Mouse (Mus musculus): ENCODE measurements around the gene Clpx. TPM values are rescaled to one million over a fixed set of nuclear protein-coding genes. Genes with fewer than 3 reads are reported as not detected.

Clpx gene
- total and polyA plus RNA-seq, 3 experiments: 32.4 to 38.8 TPM; not detected in 1

DNA sequence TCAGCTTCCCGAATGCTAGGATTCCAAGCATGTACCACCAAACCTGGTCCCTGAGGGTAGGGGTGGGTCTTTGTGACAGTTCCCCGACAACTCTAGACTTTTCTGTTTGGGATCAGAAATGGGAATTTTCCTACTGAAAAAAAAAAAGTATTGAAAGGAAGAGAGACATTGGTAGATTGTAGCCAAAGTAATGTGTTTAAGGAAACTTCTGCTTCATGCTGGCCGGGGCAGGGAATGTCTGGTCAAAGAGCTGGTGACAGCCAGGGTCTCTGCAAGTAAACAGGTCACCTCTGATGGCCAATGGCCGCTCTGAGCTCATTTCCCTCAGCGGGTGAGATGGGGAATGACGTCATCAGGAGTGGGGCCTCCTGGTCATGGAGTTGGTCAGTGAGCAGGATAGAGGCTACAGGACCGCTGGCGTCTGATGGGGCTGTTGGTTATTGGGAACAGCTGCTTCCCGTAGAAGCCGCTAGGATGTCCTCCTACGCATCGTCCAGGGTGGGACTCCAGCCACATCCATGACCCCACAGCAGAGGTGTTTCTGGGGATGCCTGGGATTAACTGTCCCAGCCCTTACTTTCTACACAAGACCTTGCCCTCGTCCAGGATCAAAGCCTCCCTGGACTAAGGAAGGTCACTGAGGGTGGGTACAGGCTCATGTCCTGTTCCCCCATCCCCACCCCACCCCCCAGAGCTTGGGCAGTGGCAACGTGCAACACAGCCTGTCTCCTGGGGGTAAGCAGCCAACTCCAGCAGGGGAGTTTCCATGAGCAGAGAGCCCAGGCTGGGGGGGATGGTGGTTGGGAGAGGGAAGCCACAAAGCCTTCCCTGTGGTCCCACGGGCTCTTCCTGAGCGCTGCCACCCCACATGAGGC, 46.3 kb upstream of the Clpx start:
- Histone ChIP-seq H3K27me3 (ENCODE audit: control insufficient read depth in 1 of 2, insufficient read depth in 2 of 2, low read length in 2 of 2) (peaks cover 4 to 7% of the 10 kb centered on the region in 2 experiments), H3K4me1 (ENCODE audit: control insufficient read depth in 1 of 2, insufficient read depth in 2 of 2, low read length in 2 of 2) (no peaks in the 10 kb centered on the region), H3K4me3 (ENCODE audit: control insufficient read depth in 1 of 2, insufficient read depth in 1 of 2, low read depth in 2 of 2, low read length in 2 of 2) (no peak overlapping the region), H3K36me3 (ENCODE audit: control insufficient read depth in 1 of 2, insufficient read depth in 2 of 2, low read length in 2 of 2) (no peaks in the 10 kb centered on the region), H3K9ac (ENCODE audit: control insufficient read depth, low read depth, low read length, poor library complexity, severe bottlenecking) (no peak overlapping the region), H3K9me3 (replicated peaks; ENCODE audit: insufficient read depth, low read length) (no peaks in the 10 kb centered on the region), H3K79me2 (ENCODE audit: control insufficient read depth, insufficient read depth, low read length, poor library complexity) (no peaks in the 10 kb centered on the region), H3K27ac (ENCODE audit: control insufficient read depth, low read depth, low read length) (no peak overlapping the region)
- no peak for DNase-seq (ENCODE audit: low read depth, low spot score)
- TF ChIP-seq MXI1 (IDR thresholded peaks at IDR 0.05; ENCODE audit: low read depth, low read length): no peak
- no peak for TF ChIP-seq UBTF (IDR thresholded peaks at IDR 0.05; ENCODE audit: borderline replicate concordance, insufficient read depth, low read depth, low read length)
- no peak for TF ChIP-seq ZNF384 (IDR thresholded peaks at IDR 0.05; ENCODE audit: low read depth, low read length)
- TF ChIP-seq CTCF (IDR thresholded peaks at IDR 0.05 in 2 of 3, conservative IDR thresholded peaks at IDR 0.05 in 1 of 3; ENCODE audit: control insufficient read depth in 1 of 3, insufficient read depth in 1 of 3, low read depth in 2 of 3, low read length in 3 of 3, poor library complexity in 1 of 3, severe bottlenecking in 1 of 3): no peak
- TF ChIP-seq RCOR1 (IDR thresholded peaks at IDR 0.05; ENCODE audit: low read depth, low read length): no peak
- TF ChIP-seq MEF2A (IDR thresholded peaks at IDR 0.05; ENCODE audit: extremely low read depth, insufficient replicate concordance, low read depth, low read length, poor library complexity, severe bottlenecking): no peak
- no peak for TF ChIP-seq TAL1 (IDR thresholded peaks at IDR 0.05; ENCODE audit: low read length)
- TF ChIP-seq ZKSCAN1 (IDR thresholded peaks at IDR 0.05; ENCODE audit: low read depth, low read length): no peak
- no peak for TF ChIP-seq ELF1 (IDR thresholded peaks at IDR 0.05; ENCODE audit: low read depth, low read length)
- no peak for TF ChIP-seq USF2 (IDR thresholded peaks at IDR 0.05; ENCODE audit: borderline replicate concordance in 1 of 2, insufficient read depth in 1 of 2, low read depth in 1 of 2, low read length in 2 of 2)
- TF ChIP-seq HCFC1 (IDR thresholded peaks at IDR 0.05; ENCODE audit: low read depth, low read length): no peak
- TF ChIP-seq POLR2A (IDR thresholded peaks at IDR 0.05; ENCODE audit: control insufficient read depth in 1 of 2, insufficient read depth in 1 of 2, low read depth in 1 of 2, low read length in 2 of 2, poor library complexity in 1 of 2): no peak
- TF ChIP-seq GATA1 (IDR thresholded peaks at IDR 0.05; ENCODE audit: low read depth, low read length): no peak

DNA sequence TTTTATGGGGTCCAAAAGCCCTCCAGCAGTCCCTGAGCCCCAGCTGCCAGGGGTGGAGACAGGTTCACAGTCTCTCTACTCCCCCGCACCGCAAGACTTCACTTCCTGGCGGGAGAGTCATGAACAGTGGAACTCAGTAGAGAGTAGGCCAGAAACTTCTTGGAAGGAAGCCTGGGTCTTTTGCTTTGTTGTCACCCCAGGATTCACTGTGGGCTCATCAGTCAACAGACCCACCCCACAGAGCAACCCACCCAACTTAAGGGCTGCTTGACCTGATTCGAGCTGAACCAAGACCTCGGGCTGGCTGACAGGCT, 45.7 kb upstream of the Clpx start:
- TF ChIP-seq CHD1 (IDR thresholded peaks at IDR 0.05; ENCODE audit: low read depth, low read length) (no peak), ELF1 (IDR thresholded peaks at IDR 0.05; ENCODE audit: low read depth, low read length) (no peak), KAT2A (conservative IDR thresholded peaks at IDR 0.05; ENCODE audit: low read depth, low read length) (no peak), SMC3 (IDR thresholded peaks at IDR 0.05; ENCODE audit: low read depth, low read length) (no peak)
- H3K4me3 ChIP-seq (ENCODE audit: control insufficient read depth in 1 of 2, insufficient read depth in 1 of 2, low read depth in 2 of 2, low read length in 2 of 2): no peak overlapping the region

More for the DNA sequence above, 45.7 kb upstream of the Clpx start:
- Histone ChIP-seq H3K4me1 (ENCODE audit: control insufficient read depth in 1 of 2, insufficient read depth in 2 of 2, low read length in 2 of 2) (no peaks in the 10 kb centered on the region), H3K79me2 (ENCODE audit: control insufficient read depth, insufficient read depth, low read length, poor library complexity) (no peaks in the 10 kb centered on the region), H3K36me3 (ENCODE audit: control insufficient read depth in 1 of 2, insufficient read depth in 2 of 2, low read length in 2 of 2) (no peaks in the 10 kb centered on the region), H3K27me3 (ENCODE audit: control insufficient read depth in 1 of 2, insufficient read depth in 2 of 2, low read length in 2 of 2) (peaks cover 4% of the 10 kb centered on the region in 2 experiments), H3K9me3 (replicated peaks; ENCODE audit: insufficient read depth, low read length) (no peaks in the 10 kb centered on the region), H3K27ac (ENCODE audit: control insufficient read depth, low read depth, low read length) (no peak overlapping the region), H3K9ac (ENCODE audit: control insufficient read depth, low read depth, low read length, poor library complexity, severe bottlenecking) (no peak overlapping the region)
- no peak for DNase-seq (ENCODE audit: low read depth, low spot score)
